Mouse (Mus musculus) embryonic facial prominence, embryonic 14.5 days (tissue): ENCODE measurements at regions not wholly inside any gene's neighbourhood (a gene's known extent, or its start where the extent isn't known, plus 50 kb on each side); places are given as distances from the start of the nearest gene placed in this dataset.

Source experiments
- ATAC-seq: fragments of 200-750 bp; cut with Nextera tagmentation; 2 replicates; pipeline ENCODE4 v1.8.0; 2017; ENCODE audit warnings: low read depth, moderate number of reproducible peaks, moderate TSS enrichment
- DNase-seq: peaks from one replicate; pipeline ENCODE4 v3.0.0-alpha.2; 2015; ENCODE audit warnings: low spot score
- H3K27ac ChIP-seq: fragments of 300-500 bp; sonication (generic); replicated peaks from 2 replicates; pipeline ENCODE4 v1.5.1; 2014; ENCODE audit warnings: low read depth, mild to moderate bottlenecking, low read length, moderate library complexity
- H3K27me3 ChIP-seq: fragments of 300-500 bp; sonication (generic); replicated peaks from 2 replicates; pipeline ENCODE4 v1.6.1; 2014; ENCODE audit warnings: low read length; ENCODE audit not compliant: control insufficient read depth, insufficient read depth
- H3K36me3 ChIP-seq: fragments of 300-500 bp; sonication (generic); 2 replicates; pipeline ENCODE4 v1.6.1; 2014; ENCODE audit warnings: low read length, mixed read lengths; ENCODE audit not compliant: control insufficient read depth, insufficient read depth
- H3K4me1 ChIP-seq: fragments of 300-500 bp; sonication (generic); 2 replicates; pipeline ENCODE4 v1.6.1; 2014; ENCODE audit warnings: antibody characterized with exemption, low read length; ENCODE audit not compliant: control insufficient read depth, insufficient read depth
- H3K4me2 ChIP-seq: fragments of 300-500 bp; sonication (generic); 2 replicates; pipeline ENCODE4 v1.6.1; 2014; ENCODE audit warnings: low read depth, mild to moderate bottlenecking, low read length, moderate library complexity, mixed read lengths
- H3K4me3 ChIP-seq: fragments of 300-500 bp; sonication (generic); 2 replicates; pipeline ENCODE4 v1.5.1; 2014; ENCODE audit warnings: low read depth, mild to moderate bottlenecking, low read length
- H3K9ac ChIP-seq: fragments of 300-500 bp; sonication (generic); 2 replicates; pipeline ENCODE4 v1.6.1; 2014; ENCODE audit warnings: low read depth, mild to moderate bottlenecking, low read length, moderate library complexity, mixed read lengths
- H3K9me3 ChIP-seq: fragments of 300-500 bp; sonication (generic); 2 replicates; pipeline ENCODE4 v1.6.1; 2016; ENCODE audit warnings: low read length; ENCODE audit not compliant: control insufficient read depth
- WGBS: fragments of 180-500 bp; shearing (Covaris S2); extraction: QIAGEN DNeasy Blood & Tissue Kit; methylation state at CpG from one replicate; pipeline ENCODE4 v1.1.7; 2014; 5-methylcytosine and 5-hydroxymethylcytosine counted together

DNA sequence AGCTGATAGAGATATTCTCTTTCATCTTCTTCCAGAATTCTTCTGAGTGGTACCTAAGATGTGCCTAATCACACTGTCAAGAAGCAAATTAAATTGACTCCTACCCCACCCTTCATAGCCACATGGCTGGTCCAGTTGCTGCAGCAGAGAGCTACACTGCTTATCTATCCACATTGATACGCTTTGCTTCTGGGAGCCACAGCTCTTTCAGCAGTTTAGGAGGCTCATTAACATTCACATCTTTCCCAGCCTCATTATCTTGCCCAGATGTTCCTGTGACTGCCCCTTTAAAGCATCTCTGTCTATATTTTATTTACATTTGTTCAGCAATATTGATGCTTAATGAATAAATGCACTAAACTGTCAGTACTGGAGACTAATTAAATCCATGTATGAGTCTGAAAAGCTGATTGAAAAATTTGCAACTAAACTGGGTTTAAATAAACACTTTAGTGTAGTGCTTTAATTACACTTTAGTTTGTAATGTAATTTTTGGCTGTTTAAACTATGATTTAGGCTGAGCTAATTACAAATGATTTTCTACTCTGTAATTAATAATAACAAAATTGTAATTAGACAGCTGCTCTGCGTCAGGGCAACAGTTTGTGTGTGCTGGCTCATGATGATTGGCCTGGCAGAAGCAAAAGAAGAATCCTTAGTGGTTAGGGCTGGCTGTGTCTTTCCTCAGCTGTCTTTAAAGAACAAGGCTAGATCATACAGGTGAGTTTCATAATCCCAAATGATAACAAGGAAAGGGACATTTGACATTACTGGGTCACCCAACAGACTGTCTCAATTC, 632.5 kb upstream of the Tle4 start:
- H3K9ac ChIP-seq: no peak overlapping the region
- no peaks in the 10 kb centered on the region for H3K27me3 ChIP-seq
- H3K4me1 ChIP-seq: no peaks in the 10 kb centered on the region
- H3K4me3 ChIP-seq: no peak overlapping the region
- H3K27ac ChIP-seq: no peak overlapping the region
- no peak for DNase-seq
- 56% methylated on average over 2 of the region's 2 CpGs for WGBS
- peaks cover 4% of the 10 kb centered on the region; the same call in 1 of the 2 replicates for H3K9me3 ChIP-seq
- H3K36me3 ChIP-seq: no peaks in the 10 kb centered on the region
- H3K4me2 ChIP-seq: no peak overlapping the region
- ATAC-seq: no peak

DNA sequence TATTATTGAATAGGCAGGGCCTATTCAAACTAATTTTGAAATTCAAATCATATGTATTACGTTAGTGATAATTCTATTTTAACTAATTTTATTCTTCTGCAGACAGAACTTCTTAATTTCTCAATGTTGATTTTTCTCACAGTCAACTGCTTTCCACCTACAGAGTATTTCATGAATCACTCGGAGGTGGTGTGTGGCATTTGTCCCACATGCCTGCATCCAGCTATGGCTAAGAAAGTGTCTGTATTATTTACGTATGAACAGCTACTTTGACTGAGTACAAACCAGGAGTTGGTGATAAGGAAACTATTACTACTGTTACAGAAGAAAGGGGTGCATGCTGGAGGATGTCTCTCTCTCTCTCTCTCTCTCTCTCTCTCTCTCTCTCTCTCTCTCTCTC, 619.5 kb upstream of the Tle4 start:
- Histone ChIP-seq H3K9ac (no peak overlapping the region), H3K9me3 (no peaks in the 10 kb centered on the region), H3K36me3 (no peaks in the 10 kb centered on the region), H3K4me3 (no peak overlapping the region), H3K27ac (no peak overlapping the region), H3K27me3 (no peaks in the 10 kb centered on the region), H3K4me1 (no peaks in the 10 kb centered on the region), H3K4me2 (no peak overlapping the region)
- ATAC-seq (no peak), DNase-seq (no peak)
- WGBS: 80% methylated on average over 3 of the region's 3 CpGs

DNA sequence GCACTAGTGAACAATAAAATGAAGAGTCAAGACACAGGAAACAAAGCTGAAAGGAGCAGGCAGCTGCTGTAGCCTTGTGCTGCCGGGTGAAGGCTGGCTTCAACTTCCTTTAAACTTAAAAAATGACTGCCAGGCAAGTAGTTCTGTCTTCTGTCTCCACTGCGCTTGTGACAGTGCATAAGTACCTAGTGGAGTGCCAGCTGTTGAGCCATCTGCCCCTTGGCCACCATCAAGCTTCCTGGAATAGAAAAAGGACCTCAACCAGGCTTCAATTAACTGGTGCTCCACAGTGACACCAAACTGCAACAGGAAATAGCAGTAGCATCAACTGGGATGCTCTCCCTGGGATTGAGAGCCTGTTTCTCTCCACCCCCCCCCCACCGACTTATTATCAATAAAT, 616.8 kb upstream of the Tle4 start:
- Histone ChIP-seq H3K36me3 (no peaks in the 10 kb centered on the region), H3K4me3 (no peak overlapping the region), H3K27me3 (no peaks in the 10 kb centered on the region), H3K27ac (no peak overlapping the region), H3K4me2 (no peak overlapping the region), H3K9me3 (no peaks in the 10 kb centered on the region), H3K9ac (no peak overlapping the region), H3K4me1 (no peaks in the 10 kb centered on the region)
- ATAC-seq (no peak), DNase-seq (no peak)
- 75% methylated on average over 3 of the region's 3 CpGs for WGBS

DNA sequence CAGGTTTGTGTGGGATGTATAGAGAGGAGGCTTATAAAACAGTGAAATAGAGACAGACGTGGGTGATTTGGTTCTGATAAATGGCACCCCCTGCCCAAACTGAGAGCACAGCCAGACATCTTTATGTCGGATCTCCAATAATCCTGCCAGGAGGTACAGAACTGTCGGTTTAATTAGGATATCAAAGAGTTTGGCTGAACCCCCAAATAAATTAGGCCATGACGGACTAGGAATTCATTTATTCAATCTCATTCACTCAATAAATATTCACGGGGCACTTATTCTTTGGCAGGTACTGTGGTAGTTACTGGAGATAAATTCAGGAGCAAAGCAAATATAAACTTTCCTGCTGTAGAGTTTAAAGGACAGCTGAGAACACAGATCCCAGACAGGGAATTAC, 615.0 kb upstream of the Tle4 start:
- no peak overlapping the region for H3K4me3 ChIP-seq
- 75% methylated on average over 5 of the region's 5 CpGs for WGBS

DNA sequence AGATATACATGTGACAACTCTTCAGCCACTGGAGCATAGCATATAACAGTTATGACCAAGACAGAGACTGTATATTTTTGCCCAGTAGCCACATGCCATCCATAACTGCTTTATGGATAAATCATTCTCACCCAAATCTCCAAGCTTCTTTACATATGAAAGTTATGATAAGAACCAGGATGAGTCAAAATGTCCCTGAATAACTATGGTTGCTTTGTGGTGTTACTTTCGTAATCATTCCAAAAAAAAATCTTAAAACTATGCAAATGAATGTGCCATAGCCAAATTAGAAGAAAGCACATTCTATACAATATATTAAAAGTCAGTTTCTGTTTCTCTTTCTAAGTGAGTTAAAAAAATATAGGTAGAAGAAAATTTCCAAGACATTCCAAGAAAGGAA, 605.2 kb upstream of the Tle4 start:
- DNase-seq (no peak), ATAC-seq (no peak)
- Histone ChIP-seq H3K9ac (no peak overlapping the region), H3K27me3 (no peaks in the 10 kb centered on the region), H3K4me3 (no peak overlapping the region), H3K36me3 (no peaks in the 10 kb centered on the region), H3K4me1 (no peaks in the 10 kb centered on the region), H3K9me3 (no peaks in the 10 kb centered on the region), H3K27ac (no peak overlapping the region), H3K4me2 (no peak overlapping the region)
- 94% methylated on average over 1 of the region's 1 CpGs for WGBS

More for the DNA sequence above, 615.0 kb upstream of the Tle4 start:
- Histone ChIP-seq H3K4me2 (no peak overlapping the region), H3K27ac (no peak overlapping the region), H3K9ac (no peak overlapping the region), H3K9me3 (no peaks in the 10 kb centered on the region), H3K4me1 (no peaks in the 10 kb centered on the region), H3K36me3 (no peaks in the 10 kb centered on the region), H3K27me3 (no peaks in the 10 kb centered on the region)
- DNase-seq (no peak), ATAC-seq (no peak)

DNA sequence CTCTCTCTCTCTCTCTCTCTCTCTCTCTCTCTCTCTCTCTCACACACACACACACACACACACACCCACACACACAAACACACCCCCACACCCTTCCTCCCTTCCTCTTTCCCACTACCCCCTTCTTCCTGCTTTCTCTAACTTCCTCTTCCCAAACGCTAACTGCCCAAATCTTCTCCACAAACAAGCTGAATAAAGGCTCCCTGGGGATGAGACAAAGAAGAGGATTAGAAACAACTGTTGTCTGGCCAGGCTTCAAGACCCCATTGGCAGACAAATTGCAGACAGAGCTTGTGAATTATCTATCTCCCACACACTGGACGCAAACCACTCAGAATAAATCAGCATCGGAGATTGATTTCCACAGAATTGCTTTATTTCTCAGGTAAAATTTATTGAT, 603.4 kb upstream of the Tle4 start:
- no peak overlapping the region for H3K9ac ChIP-seq
- ATAC-seq: no peak
- no peak overlapping the region for H3K4me3 ChIP-seq
- H3K9me3 ChIP-seq: no peaks in the 10 kb centered on the region
- H3K36me3 ChIP-seq: no peaks in the 10 kb centered on the region
- 24% methylated on average over 3 of the region's 3 CpGs for WGBS
- no peaks in the 10 kb centered on the region for H3K4me1 ChIP-seq
- H3K27me3 ChIP-seq: no peaks in the 10 kb centered on the region
- peak; percentile 78 for DNase-seq
- H3K27ac ChIP-seq: no peak overlapping the region
- H3K4me2 ChIP-seq: no peak overlapping the region

DNA sequence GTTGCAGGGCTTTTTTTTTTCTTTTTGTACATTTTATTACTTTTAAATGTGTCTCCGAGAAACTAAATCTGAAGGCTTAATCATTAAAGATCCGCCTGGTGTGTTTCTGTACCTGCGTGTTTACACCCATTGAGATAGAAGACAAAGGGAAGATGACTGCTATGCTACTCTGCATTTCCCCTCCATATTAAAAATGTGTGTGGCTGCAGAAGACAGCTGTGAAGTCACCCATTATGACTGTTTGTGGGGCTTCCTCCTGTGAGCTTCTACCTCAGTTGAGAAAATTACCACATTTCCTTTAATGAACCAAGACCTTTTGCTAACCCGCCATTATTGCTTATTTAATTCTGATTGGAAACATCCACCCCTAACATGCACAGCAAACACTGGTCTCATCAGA, 602.9 kb upstream of the Tle4 start:
- Histone ChIP-seq H3K9ac (no peak overlapping the region), H3K4me2 (no peak overlapping the region), H3K4me3 (no peak overlapping the region), H3K9me3 (no peaks in the 10 kb centered on the region), H3K27me3 (no peaks in the 10 kb centered on the region), H3K27ac (no peak overlapping the region), H3K4me1 (no peaks in the 10 kb centered on the region), H3K36me3 (no peaks in the 10 kb centered on the region)
- WGBS: 67% methylated on average over 4 of the region's 4 CpGs
- ATAC-seq (no peak), DNase-seq (no peak)

DNA sequence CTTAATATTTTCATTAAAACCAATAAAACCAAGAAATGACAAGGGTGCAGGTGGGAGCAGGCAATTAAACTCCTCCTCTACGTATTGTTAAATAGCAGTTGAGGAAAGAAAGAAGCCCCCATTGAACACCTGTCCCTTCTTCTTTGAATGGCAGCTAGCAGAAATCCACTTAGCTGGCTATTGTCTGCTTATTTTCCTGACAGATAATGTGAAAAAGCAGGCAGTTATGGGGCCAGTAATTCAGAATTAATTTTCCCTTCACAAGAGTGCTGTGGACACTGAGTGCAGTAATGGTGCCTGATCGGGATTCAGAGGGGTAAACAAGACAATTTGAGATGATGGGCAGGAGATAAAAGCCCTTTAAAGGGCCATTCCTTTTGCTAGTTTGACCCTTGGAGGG, 602.5 kb upstream of the Tle4 start:
- Histone ChIP-seq H3K9me3 (no peaks in the 10 kb centered on the region), H3K27me3 (no peaks in the 10 kb centered on the region), H3K4me1 (no peaks in the 10 kb centered on the region), H3K4me3 (no peak overlapping the region), H3K36me3 (no peaks in the 10 kb centered on the region), H3K9ac (no peak overlapping the region), H3K4me2 (no peak overlapping the region), H3K27ac (no peak overlapping the region)
- DNase-seq (no peak), ATAC-seq (no peak)
- 40% methylated on average over 2 of the region's 2 CpGs for WGBS

DNA sequence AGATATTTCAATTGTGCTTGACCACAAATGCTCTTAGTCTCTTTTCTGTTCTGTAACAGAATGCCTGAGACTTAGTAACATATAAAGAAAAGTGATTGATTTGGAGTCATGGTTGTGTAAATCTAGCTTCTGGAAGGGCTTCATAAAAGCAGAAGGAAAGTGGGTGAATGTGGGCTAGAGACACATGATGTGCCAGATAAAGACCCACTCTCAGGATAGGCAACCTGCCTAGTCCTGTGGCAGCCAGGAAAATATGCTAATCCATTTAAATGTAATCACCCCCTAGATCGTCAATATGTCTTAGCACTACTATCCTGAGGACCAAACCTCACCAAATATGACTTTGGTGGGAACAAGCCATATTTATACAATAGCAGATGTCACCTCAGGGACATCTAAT, 601.8 kb upstream of the Tle4 start:
- 60% methylated on average over 1 of the region's 1 CpGs for WGBS
- no peak for DNase-seq
- Histone ChIP-seq H3K4me1 (no peaks in the 10 kb centered on the region), H3K27me3 (no peaks in the 10 kb centered on the region), H3K36me3 (no peaks in the 10 kb centered on the region), H3K4me3 (no peak overlapping the region), H3K9me3 (no peaks in the 10 kb centered on the region), H3K9ac (no peak overlapping the region), H3K27ac (no peak overlapping the region), H3K4me2 (no peak overlapping the region)
- ATAC-seq: no peak
